Mouse (Mus musculus) spleen, postnatal 0 days (tissue): ENCODE results near the gene Nucks1. TPM values are rescaled to one million over a fixed set of nuclear protein-coding genes. Genes with fewer than 3 reads are reported as not detected.

Experiments
- polyA plus RNA-seq: library from polyadenylated mRNA; unstranded; fragments of >200 nt; fragmentation: Nextera tagmentation; extraction: Ambion mirVana; gene quantifications from 2 replicates; pipeline ENCODE4 v1.2.1, GENCODE M21; 2015

Gene Nucks1
- polyA plus RNA-seq: 58.0 and 58.9 TPM in 2 replicates

DNA sequence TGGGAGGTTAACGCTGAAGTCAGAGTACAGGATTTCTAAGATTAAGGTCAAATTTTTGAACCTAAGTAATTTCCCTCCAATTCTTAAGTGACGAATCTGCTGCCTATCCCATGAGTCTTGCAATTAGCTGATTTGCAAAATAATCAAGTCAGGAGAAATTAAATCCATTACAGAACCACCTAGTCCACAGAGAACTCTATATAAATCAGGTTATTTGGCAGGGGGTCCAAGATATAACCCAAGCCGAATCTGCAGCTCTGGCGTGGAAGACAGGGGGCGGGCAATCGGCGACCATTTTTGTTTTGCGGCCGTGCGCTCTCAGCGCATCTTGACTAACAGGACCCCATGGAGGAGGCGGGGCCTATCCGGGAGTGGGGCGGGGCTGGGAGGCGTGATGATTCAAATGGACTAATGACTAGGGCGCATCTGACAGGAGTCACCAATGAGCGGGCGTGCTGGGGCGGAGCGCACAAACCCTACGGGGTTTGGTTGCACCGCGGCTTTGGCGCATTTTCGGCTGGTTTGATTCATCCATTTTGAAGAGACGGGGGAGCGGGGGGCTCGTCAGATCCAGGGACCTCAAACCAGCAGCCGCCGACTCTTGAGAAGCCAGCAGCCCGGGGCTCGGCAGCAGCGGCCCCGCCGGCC is at the start of gene Nucks1:
Gene Nucks1, plus strand, starts transcription at position 534 of the 648 bp plus-strand sequence.

GRCm38 (mm10) chr1:131867093-131867945 is 43.0 kb upstream of the Nucks1 start, which contains the start of gene Rab29:
TSS of gene Rab29 (plus strand) at chr1:131867224.

GRCm38 (mm10) chr1:131962606-131963084 is 52.3 kb downstream of the Nucks1 start, which contains the start of gene Slc45a3:
TSS of gene Slc45a3 (plus strand) at chr1:131962967.

Other genes with a start within 250 kb of the Nucks1 start
- 5.3 and 5.9 TPM in 2 replicates for gene Rab7b, start 221.8 kb upstream of the Nucks1 start, polyA plus RNA-seq
- gene Slc26a9, start 166.5 kb upstream of the Nucks1 start, polyA plus RNA-seq: 0.04 and 0.10 TPM in 2 replicates
- gene Pm20d1, start 113.2 kb upstream of the Nucks1 start, polyA plus RNA-seq: 0.05 and 0.08 TPM in 2 replicates
- gene Slc41a1, start 83.0 kb upstream of the Nucks1 start, polyA plus RNA-seq: 2.2 and 3.3 TPM in 2 replicates
- 19.8 and 24.5 TPM in 2 replicates for gene Rab29, start 43.3 kb upstream of the Nucks1 start, polyA plus RNA-seq
- gene Slc45a3, start 52.4 kb downstream of the Nucks1 start, polyA plus RNA-seq: 6.1 and 12.0 TPM in 2 replicates
- 19.8 and 21.9 TPM in 2 replicates for gene Elk4, start 97.1 kb downstream of the Nucks1 start, polyA plus RNA-seq
- 4.3 and 6.4 TPM in 2 replicates for gene Mfsd4a, start 157.5 kb downstream of the Nucks1 start, polyA plus RNA-seq
- gene Cdk18, start 229.2 kb downstream of the Nucks1 start, polyA plus RNA-seq: 0.29 and 0.39 TPM in 2 replicates